Mouse (Mus musculus): ENCODE measurements around the gene Vps18.

The Vps18 gene

DNA sequence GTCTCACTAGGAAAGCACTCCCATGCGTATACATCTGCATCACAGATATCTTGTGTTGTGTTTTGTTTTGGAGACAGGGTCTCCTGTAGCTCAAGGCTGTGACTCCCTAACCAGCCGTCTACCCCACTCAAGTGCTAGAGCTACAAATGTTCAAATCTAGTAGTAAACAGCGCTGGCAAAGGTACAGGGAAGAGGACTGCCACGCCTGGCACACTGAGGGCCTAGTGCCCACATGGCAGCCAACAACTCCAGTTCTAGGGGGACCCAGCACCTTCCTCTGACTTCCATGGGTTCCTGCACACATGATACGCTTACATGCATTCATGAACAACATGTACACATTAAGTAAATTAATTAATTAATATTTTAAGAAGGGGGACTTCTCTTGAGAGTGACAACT lies 3.7 kb downstream of the Vps18 start:
- DNase-seq (ENCODE audit: low spot score in 2 of 2) = no peak

DNA sequence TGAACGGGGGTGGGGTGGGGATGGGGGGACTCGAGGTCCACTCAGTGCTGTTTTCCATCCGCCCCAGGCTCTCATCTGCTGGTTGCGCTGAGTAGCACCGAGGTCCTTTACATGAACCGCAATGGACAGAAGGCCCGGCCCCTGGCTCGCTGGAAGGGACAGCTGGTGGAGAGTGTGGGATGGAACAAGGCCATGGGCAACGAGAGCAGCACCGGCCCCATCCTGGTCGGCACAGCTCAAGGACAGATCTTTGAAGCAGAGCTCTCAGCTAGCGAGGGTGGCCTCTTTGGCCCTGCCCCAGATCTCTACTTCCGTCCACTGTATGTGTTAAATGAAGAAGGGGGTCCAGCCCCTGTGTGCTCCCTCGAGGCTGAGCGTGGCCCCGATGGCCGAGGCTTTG lies 4.3 kb downstream of the Vps18 start:
- no peak for DNase-seq (ENCODE audit: low spot score in 2 of 2)

DNA sequence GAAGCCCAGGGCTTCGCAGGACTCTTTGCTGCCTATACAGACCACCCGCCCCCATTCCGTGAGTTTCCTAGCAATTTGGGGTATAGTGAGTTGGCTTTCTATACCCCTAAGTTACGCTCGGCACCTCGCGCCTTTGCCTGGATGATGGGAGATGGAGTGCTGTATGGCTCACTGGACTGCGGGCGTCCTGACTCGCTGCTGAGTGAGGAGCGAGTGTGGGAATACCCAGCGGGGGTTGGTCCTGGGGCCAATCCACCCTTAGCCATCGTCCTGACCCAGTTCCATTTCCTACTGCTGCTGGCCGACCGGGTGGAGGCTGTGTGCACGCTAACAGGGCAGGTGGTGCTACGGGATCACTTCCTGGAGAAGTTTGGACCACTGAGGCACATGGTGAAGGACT lies 4.8 kb downstream of the Vps18 start:
- no peak for DNase-seq (ENCODE audit: low spot score in 2 of 2)

DNA sequence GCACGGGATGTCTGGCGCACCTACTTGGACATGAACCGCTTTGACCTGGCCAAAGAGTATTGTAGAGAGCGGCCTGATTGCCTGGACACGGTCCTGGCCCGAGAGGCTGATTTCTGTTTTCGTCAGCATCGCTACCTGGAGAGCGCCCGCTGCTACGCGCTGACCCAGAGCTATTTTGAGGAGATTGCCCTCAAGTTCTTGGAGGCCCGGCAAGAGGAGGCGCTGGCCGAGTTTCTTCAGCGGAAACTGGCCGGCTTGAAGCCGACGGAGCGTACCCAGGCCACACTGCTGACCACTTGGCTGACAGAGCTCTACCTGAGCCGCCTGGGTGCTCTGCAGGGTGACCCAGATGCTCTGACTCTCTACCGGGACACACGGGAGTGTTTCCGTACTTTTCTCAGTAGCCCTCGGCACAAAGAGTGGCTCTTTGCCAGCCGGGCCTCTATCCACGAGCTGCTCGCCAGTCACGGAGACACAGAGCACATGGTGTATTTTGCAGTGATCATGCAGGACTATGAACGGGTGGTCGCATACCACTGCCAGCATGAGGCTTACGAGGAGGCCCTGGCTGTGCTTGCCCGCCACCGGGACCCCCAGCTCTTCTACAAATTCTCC lies 5.3 kb downstream of the Vps18 start:
- no peak for DNase-seq (ENCODE audit: low spot score in 2 of 2)

DNA sequence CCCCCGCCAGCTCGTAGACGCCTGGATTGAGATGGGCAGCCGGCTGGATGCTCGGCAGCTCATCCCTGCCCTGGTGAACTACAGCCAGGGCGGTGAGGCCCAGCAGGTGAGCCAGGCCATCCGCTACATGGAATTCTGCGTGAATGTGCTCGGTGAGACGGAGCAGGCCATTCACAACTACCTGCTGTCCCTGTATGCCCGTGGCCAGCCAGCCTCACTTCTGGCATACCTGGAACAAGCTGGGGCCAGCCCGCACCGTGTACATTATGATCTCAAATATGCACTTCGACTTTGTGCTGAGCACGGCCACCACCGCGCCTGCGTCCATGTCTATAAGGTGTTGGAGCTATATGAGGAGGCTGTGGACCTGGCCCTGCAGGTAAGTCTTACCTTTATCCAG lies 5.9 kb downstream of the Vps18 start:
- no peak for DNase-seq (ENCODE audit: low spot score in 2 of 2)

DNA sequence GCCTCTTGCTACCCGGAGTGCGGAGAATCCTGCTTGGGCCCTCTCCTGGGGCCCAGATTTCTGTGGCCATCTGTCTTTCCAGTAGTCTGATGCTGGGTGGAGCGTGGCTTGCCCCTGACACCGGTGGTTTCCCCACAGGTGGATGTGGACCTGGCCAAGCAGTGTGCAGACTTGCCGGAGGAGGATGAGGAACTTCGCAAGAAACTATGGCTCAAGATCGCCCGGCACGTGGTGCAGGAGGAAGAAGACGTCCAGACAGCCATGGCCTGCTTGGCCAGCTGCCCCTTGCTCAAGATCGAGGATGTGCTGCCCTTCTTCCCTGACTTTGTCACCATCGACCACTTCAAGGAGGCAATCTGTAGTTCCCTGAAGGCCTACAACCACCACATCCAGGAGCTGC lies 8.2 kb downstream of the Vps18 start:
- DNase-seq (ENCODE audit: low spot score in 2 of 2) = no peak

DNA sequence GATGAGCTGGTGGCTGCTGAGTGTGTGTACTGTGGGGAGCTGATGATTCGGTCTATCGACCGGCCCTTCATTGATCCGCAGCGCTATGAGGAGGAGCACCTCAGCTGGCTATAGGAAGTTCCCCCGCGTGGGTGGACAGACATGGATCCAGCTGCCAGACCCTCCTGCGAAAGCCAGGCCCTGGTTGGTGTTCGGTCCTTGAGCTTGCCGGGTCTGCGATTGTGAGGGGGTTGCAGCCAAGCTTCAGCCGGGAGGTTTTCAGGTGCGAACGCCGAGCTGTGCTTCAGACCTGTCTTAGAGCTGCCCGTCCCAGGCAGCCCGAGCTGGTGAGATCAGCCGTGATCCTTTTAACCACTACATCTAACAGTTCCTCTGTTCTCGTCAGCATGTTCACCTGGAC lies 9.0 kb downstream of the Vps18 start:
- no peak for DNase-seq (ENCODE audit: low spot score in 2 of 2)

DNA sequence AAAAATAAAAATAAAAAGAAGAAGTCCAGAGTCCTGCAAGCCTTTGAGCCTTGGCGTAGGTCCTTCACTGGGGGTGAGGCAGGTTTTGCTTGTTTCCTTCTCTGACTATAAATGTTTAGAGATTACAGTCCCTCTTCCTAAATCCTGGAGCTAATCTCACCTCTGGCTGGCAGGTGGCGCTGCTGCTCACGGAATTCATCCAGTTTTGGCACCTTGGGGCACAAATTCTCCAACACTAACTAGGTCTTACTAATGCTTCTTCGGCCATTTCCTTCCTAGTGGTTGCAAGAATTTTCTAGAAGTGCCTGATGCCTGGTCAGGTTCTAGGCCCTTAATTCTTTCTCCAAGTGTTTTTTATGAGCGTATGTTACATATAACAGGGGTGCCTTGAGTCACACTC lies 9.8 kb downstream of the Vps18 start:
- peak in 1 of 2 experiments; percentile 70 for DNase-seq (ENCODE audit: low spot score in 2 of 2)

DNA sequence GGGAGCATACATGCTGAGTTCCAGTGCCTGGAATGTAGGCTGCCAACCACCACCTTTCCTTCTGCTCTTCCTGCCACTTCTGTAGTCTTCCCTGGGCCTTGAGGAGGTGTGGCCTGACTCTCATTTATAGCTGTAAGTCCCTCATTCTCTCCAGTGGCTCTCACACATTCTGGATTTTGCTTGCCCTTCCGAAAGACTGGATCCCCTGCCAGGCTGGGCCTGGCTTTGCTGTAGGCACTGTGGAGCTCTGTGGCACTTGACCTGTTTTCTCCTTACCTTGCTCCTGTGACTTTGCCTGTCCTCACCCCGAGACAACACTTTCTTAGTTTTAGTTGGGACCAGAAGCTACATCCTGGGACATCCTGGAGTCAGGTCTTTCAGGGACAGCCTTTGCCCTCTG lies 10.3 kb downstream of the Vps18 start:
- DNase-seq (ENCODE audit: low spot score in 2 of 2) = no peak

DNA sequence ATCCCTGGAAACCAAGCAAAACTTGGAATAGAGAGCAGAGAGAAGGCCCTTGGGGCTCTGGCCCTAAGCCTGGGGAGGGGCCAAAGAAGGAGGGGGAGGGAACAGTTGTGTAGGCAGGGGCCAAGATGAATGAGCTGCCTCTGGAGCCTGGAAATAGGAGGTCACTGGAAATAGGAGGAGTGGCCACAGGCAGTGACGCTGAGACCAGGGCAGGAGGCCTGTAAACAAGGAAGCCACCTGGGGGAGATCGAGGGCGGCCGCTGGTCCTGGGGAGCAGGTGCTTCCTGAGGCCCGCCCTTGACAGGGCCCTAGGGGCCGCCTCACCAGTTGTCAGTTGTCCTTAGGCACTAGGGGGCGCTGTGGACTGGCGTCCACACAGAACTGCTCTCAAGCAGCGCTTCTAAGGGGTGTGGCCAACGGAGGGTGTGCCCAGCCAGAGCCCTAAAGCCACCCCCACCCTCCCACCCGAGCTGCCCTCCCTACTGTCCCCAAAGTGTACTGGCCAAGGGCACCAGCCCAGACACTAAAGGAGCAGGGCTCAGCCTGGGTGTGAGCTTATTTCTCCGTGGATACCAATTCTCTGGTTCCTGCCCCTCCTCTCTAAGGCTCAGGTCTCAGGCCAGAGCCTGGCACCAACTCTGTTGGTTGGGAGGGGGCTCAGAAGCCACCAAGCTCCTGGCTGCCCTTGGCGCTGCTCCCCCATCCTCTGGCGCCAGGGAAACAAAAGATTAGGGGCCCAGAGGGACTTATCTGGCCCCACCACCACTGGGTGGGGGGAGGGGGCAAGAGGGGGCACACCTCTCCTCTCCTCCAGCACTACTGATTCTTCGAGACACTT lies 11.7 kb downstream of the Vps18 start:
- DNase-seq (ENCODE audit: low spot score in 2 of 2) = peak in 1 of 2 experiments; percentile 78

DNA sequence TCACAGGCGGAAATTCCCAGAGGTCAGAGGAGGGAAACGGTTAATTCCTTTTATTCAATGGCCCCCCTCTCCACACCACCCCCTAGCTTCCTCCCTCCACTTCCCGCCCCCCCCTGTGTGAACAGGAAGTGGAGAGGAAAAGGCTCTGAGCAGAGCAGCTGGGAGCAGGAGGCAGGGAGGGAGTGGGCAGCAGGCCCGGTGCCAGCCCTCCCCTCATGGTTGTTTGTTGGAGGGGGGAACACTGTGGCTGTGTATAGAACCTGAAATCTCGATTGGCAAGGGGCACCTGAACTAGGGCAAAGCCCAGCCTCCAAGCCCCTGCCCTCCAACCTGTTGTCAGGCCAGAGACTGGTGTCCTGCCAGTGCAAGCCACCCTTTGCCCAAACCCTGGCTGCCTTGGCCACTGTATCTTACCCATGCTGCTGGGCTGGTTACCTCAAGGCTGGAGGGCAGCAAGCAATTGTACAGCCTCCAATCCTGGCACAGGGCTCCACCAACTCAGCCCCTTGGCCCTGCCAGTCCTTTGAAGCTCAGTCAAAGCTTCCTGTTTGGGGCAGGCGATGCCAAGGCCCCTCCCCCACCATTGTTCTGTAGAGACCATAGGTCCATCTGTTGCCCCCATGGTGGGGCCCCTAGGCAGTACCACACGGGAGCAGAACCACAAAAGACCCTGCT lies 12.4 kb downstream of the Vps18 start:
- peak in 1 of 2 experiments; percentile 47 for DNase-seq (ENCODE audit: low spot score in 2 of 2)

DNA sequence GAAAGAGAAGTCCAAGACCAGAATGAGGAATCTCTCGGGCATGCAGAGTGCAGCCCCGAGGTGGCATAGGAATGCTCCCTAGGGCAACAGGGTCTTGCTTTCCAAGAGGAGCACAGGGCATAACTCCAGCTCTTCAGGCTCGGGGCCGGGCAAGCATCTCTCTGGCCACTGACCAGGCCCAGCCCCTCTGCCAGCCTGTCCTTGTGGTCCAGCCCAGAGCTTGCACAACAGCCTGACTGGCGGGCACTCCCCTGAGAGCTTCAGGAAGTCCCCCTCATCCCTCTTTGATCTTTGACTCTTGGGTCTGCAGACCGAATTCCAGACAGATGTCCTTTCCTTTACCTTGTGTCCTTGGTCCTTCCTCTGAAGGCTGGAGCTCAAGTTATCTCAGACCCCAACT lies 14.3 kb downstream of the Vps18 start:
- no peak for DNase-seq (ENCODE audit: low spot score in 2 of 2)

DNA sequence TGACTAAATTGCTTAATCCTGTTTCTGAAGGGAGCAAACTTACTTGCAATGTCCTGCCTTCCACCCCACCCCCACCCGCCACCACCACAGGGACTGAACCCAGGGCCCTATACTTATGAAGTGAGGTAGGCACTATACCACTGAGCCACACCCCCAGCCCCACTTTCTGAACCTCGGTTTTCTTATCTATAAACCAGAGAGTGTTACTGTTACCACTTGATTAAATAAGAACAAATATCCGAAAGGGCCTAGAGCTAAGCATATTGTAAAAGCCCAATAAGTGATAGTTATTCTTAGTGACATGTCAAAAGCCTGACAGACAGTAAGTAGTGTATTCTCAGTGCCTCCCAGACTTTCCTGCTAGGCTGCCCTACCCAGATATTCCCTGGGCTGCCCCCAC lies 15.9 kb downstream of the Vps18 start:
- DNase-seq (ENCODE audit: low spot score in 2 of 2) = no peak

DNA sequence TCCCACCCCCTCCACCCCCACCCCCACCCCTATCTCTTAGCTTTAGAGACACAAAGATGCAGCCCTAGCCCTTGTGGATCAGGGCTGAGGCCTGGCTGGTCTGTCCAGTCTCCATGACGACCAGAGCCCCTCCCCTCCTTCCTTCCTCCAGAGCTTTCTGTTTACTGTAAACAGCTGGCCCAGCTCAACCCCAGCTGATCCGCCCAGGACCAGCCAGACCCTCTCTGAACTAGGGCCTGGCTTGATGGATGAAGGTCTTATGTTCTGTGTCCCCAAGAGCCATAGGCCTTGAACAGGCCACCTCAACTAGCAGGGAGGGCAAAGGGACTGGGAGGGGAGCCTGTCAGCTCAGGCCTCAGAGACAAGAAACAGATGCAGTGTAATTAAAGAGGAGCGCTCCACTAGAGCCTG lies 16.3 kb downstream of the Vps18 start:
- DNase-seq (ENCODE audit: low spot score in 2 of 2) = no peak

DNA sequence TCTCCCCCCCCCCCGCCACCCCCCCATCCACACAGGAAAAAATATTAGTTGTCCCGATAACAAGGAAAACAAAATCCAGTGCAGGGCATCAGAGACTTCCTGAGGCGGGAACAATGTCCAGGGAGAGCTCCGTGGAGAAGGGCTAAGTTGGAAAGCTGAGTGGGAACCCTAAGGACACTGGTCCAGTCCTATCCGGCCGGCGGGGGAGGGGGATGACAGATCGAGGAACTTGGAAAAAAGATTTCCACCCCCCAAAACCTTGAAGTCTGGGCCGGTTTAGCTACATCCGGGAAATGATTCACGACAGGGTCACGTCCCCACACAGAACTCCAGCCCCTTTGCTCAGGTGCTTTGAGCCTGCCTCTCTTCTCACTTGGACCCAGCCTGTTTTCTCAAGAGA lies 23.0 kb downstream of the Vps18 start:
- no peak for DNase-seq (ENCODE audit: low spot score in 2 of 2)

DNA sequence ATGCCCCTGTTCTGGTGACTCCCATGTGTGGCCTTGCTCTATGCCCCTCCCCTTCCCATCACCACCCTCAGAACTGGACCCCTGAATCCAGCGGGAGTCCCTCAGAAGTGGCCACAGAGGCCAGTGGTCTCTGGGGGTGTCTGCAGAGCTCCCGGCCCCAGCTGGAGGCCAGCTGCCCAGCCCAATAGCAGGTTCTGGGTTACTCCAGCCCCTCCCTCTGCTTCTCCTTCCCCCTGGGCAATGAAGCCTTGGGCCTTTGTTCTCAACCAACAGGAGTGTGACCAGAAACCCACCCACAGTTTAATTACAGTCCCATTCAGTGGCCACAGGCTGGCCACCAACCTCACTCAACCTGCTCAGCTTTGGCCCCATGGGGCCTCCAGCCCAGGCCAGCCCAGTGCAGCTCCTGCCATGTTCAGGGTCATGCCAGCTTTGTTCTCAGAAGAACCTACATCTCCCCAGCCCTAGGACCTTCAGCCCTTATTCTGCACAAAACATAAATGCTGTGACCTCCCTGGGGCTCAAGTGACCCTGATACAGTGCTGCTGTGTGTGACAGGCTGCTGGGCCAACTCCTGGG lies 23.9 kb downstream of the Vps18 start:
- no peak for DNase-seq (ENCODE audit: low spot score in 2 of 2)

DNA sequence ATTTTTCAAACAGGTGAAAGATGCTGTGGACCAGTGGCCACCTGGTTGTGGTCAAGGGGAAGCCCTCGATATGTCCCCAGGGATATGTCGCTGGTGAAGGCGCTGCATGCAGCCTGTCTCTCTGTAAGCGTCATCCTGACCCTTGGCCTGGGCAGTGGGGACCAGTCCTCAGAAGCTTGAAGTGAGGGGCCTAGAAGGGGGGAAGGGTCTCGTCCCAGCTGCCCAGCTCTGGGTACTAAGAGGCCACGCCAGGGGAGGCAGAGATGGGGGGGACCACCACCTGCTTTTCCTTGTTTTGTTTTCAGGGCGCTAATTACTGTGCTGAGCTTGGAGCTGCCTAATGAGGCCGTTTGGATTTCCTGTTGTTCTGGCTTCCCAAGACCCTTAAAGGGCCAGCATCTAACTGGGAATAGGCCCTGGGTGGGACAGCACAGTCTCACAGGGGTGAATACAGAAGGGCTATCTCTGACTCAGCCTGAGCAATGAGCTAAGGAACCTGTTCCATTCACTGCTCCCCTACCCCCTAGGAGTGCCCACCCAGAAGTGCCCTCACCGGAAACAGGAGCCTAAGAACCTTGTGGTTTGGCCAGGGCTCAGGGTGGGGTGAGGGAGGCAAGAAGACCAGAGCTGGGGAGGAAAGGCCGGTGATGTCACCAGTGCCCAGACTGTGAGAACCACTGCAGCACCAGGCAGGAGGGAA lies 25.4 kb downstream of the Vps18 start:
- no peak for DNase-seq (ENCODE audit: low spot score in 2 of 2)

DNA sequence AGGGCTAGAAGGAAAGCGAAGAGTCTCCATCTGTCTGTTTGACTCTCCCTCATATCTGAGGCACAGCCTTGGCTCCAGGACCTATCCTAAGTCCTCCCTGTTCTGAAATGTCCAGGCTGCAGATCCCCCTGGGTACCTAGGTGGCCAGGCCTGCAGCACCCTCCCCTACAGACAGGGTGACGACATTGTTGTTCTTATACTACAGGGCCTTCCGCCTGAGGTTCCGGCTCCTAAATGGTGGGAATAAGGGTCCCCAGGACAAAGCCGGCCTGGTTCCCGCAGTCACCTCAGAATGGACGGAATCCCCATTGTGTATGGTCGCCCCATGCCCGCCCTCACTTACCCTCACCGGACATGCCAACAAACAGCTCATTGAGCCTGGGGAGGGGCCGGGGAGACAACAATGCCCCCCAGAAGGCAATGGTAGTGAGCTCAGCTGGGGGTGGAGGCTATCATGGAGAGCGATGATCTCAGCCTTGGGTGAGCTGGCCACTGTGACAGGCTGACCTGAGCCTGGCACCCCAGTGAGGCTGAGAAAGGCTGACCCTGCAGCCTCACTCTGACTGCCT lies 26.3 kb downstream of the Vps18 start:
- no peak for DNase-seq (ENCODE audit: low spot score in 2 of 2)

DNA sequence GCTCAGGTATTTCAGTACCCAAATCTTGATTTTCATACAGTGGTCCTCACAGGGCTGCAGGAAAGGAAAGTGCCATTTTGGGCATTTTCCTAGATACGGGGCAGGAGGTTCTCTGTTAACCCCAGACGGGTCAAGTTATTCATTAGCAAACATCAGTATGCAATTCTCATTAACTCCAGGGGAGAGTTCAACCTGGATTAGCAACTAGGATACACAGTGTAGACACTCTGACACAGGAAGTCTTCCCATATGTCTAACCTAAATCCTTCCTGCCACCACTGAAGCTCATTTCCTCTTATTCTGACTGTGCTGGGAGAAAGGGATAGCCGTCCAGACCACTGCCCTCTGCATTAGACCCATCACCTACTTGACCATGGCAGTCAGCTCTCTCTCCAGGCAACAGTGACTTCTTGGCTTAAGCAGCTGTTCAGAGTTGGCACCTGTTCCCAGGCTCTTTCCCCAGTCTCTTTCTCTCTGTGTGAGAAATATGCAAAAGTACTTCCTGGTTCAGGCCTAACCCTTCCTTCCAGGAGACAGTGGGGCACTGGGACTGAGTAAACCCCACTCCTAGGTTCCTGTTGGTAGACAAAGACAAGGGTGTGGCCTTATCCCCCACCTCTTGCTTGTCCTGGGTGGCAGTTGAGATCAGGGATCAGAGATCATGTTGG lies 29.6 kb downstream of the Vps18 start:
- DNase-seq (ENCODE audit: low spot score in 2 of 2) = no peak

DNA sequence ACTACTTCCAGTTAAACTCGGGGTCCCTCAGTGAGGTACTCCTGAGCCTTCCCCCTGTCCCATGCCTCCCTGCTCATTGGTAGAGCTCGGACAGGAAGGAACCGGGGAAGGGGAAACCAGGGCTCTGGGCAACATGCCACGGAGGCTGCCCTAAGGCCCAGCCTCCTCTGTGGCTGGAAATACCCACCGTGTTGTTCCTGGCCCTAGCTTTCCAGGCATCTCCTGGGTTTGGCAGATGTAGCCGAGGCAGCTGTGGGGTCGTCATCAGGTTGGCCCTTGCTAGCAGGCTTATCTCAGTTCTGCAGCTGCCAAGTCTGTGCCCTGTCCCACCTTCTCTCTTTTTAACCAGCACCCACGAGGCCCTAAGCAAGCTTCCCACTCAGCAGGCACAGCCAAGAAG lies 32.0 kb downstream of the Vps18 start:
- DNase-seq (ENCODE audit: low spot score in 2 of 2) = no peak
